Mouse (Mus musculus): ENCODE data around the gene Mical3. TPM values are rescaled to one million over a fixed set of nuclear protein-coding genes. Genes with fewer than 3 reads are reported as not detected.
"Not testable (repeated sequence)": the region's sequence is repeated elsewhere in the genome, so short reads cannot be mapped to it uniquely, and the experiment has no call there.

The Mical3 gene
- total RNA-seq, 2 experiments from 2014 or later = 43.0 to 75.5 TPM

DNA sequence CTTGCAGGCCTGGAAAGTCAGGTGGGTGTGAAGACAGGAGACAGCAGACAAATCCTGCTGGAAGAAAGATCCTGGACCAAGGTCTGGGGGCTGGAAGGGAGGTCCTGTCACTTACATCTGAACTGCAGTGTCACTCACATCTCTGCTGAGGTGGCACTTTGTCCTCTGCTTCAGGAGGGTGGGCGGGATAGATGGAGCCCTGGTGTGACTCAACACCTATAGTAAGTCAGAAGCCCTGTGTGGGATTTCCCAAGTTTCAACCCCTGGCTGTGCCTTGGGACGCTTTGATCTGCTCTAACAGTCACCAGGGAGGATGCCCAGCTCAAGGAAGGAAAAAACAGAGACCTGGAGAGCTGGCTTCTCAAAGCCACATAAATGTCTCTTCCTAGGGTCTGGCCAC is 203.9 kb downstream of the Mical3 start:
- no peak for DNase-seq

GRCm38 (mm10) chr6:120924791-120925321 is 205.9 kb downstream of the Mical3 start:
- DNase-seq = not testable (repeated sequence)

DNA sequence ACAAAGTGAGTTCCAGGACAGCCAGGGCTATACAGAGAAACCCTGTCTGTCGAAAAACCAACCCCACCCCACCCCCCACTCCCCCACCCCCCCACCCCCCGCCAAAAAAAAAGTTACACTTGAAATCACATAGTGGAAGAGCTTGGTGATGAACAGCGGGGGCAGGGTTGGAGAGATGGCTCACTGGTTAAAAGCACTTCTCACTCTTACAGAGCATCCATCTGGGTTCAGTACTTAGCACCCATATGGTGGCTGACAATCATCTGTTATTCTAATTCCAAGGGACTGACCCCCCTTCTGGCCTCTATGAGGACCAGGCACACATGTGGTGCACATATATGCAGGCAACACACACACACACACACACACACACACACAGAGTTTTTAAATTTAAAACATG is 212.8 kb downstream of the Mical3 start:
- no peak for DNase-seq

GRCm38 (mm10) chr6:120916972-120917881 is 213.6 kb downstream of the Mical3 start:
- not testable (repeated sequence) for DNase-seq

- peak; percentile 96 for DNase-seq
Observed at GRCm38 (mm10) chr6:120916074-120916971, 214.5 kb downstream of the Mical3 start, which contains the start of gene Bid. Bid (minus strand) TSS chr6:120916853.

GRCm38 (mm10) chr6:120915649-120915975 is 215.2 kb downstream of the Mical3 start:
- DNase-seq = no peak

DNA sequence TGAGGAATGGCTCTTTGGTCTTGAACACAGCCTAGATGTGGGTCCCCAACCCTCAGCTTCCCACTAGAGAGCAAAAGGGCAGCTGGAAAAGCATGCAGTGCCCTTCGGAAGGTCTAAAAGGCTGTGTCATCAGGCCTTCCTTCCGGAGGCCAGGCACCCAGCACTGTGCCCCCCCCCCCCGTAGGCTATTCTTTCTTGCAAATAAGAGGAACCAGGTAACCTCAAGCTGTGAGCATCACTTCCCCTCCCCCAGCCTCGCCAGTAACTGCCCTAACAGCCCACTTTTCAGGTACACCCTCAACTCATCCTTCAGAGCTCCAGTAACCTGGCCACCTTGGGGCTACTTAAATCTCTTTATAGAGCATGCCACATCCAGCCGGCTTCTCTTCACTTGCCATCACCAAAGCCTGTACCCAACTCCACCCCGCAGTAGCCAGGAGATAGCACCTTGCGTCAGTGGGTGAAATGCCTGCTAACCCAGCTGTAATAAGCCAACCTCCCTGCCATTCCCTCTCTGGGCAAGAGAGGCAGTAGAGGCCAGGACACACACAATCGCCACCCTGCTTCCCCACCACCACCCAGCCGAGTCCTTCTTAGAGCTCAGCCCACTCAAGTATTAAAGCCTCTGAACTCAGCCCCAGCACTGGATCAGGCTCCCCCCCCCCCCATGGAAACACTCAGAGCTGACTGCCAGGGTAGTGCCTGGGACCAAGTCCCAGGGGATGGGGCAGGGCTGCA is 215.7 kb downstream of the Mical3 start:
- DNase-seq = peak; percentile 40

DNA sequence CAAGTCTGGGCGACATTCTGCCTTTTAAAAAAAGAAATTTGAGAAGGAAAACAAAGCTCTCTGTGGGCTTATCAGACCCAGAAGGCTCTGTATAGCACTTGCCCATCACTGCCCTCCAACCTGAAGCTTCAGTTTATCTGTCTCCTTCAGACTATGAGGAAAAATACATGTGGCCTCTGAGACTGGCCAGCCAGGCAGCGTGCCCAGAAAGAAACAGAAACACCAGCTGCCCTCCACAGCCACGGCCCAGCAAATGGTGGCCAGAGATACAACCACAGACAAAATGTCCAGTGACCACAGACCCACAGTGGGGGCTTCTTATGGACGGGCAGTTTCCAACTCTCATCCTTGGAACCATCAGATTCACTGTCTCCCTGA is 216.3 kb downstream of the Mical3 start:
- DNase-seq = no peak

DNA sequence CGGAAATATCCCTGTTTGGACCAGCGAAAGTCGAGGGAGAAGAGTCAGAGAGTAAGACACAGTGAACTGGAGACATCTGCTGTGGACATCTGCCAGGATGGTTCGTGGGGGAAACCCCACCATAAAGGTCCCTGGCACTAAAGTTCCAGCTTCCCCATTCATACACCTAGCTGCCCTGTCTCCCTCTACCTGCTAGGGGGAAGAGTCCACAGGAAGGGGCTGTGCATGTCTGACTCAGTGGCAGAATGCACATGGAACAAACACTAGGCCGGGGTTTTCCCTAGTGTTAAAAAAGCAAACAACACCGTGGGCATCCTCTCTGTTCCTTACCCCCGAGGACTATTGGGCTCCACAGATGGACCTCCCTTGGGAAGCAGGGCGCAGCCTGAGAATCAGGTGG is 217.0 kb downstream of the Mical3 start:
- DNase-seq = no peak

- DNase-seq = peak; percentile 30
Observed at GRCm38 (mm10) chr6:120912931-120913330, 217.9 kb downstream of the Mical3 start.

- peak; percentile 59 for DNase-seq
Observed at GRCm38 (mm10) chr6:120911213-120912007, 219.4 kb downstream of the Mical3 start.

GRCm38 (mm10) chr6:120909501-120909900 is 221.3 kb downstream of the Mical3 start:
- DNase-seq = no peak

DNA sequence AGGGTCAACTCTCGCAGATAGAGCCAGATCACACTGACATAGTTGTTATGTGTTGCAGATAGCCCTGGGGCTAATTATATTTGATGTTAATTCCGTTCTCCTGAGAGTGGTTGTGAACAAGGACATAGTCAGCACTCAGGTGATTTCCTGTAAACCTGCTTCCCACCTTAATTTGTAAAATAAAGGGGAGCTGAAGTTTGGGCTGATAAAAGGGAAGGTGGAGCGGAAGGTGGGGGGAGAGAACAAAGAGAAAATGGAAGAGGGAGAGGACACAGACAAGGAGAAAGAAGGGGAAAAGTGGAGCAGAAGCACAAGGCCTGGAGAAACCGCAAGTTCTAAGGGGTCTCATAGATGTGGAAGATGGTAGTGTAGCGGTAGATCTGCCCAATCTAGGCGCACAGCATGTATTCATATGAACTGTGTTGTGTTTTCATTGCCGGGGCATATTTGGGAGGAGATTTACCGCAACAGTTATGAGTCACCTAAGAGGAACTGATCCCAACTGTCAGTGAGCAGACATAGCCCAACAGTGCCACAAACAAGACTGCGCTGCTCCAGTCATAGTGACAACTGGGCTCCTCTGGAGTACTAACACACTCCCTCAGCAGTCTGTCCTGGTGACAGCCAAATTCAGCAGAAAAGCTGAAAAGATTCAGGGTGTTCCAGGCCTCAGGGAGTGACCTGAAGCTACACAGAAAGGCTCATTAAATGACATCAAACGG is 222.8 kb downstream of the Mical3 start:
- not testable (repeated sequence) for DNase-seq

- DNase-seq = no peak
Observed at GRCm38 (mm10) chr6:120906521-120906920, 224.3 kb downstream of the Mical3 start.

GRCm38 (mm10) chr6:120905111-120905510 is 225.7 kb downstream of the Mical3 start:
- DNase-seq = no peak

- DNase-seq = no peak
Observed at GRCm38 (mm10) chr6:120903961-120904360, 226.8 kb downstream of the Mical3 start.

GRCm38 (mm10) chr6:120903450-120903912 is 227.3 kb downstream of the Mical3 start:
- DNase-seq = peak; percentile 48

DNA sequence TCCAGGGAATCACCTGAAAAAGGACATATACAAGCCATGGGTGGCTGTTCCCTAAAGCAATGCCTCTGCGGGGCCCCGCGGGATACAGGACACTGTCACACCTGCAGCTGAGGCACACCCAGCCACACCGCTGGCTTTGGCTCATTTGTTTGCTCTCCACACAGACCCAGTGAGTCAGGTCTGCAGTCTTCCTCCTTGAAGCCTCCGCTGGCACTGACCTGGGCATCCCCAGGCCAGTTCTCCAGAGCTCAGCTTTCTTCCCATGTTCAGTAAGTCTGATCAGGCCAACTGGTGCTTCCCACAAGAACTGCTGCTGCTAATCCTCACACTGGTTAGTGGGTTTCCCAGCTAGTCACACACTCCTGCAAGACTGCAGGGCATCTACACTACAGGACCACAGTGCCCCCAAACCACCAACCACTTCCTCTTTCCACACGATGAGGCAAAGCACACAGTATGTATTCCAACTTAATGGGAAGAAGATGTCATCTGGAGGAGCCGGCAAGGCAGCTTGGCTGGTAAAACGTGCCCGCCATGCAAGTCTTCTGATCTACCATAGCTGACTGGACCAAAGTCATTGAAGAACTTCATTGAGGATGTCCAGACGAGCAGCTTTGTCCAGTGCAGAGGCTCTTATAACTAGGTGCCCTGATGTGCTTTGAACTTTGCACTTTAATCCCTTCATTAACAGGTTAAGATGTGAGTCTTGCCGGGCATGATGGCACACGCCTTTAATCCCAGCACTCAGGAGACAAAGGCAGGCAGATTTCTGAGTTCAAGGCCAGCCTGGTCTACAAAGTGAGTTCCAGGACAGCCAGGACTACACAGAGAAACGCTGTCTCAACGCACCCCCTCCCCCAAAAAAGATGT is 228.8 kb downstream of the Mical3 start:
- DNase-seq = no peak

- peak; percentile 59 for DNase-seq
Observed at GRCm38 (mm10) chr6:120898188-120898833, 232.5 kb downstream of the Mical3 start.

Measured in adrenal gland, postnatal 10 days (tissue).